Mouse (Mus musculus): Measurements from ENCODE around the gene Tmem223. TPM values are rescaled to one million over a fixed set of nuclear protein-coding genes. Genes with fewer than 3 reads are reported as not detected.

Tmem223 gene
- polyA plus RNA-seq, 1 experiment from 2014 or later: 57.3 TPM

GRCm38 (mm10) chr19:8755652-8756051 lies 15.1 kb upstream of the Tmem223 start:
- peak overlapping the region; percentile 80 for H3K4me3 ChIP-seq (replicated peaks)

GRCm38 (mm10) chr19:8756635-8757387 lies 14.0 kb upstream of the Tmem223 start, which contains the start of gene Nxf1:
Gene Nxf1 (plus strand): TSS chr19:8757073.
- Histone ChIP-seq H3K9me3 (replicated peaks) (no peaks in the 10 kb centered on the region), H3K36me3 (replicated peaks) (peaks cover 51% of the 10 kb centered on the region), H3K4me2 (peak within 1 kb of the TSS; percentile 81), H3K4me3 (replicated peaks) (peak within 1 kb of the TSS; percentile 80), H3K9ac (peak within 1 kb of the TSS; percentile 96), H3K27ac (replicated peaks) (peak within 1 kb of the TSS; percentile 91), H3K4me1 (replicated peaks) (peaks cover 38% of the 10 kb centered on the region), H3K27me3 (no peaks in the 10 kb centered on the region)
- WGBS (ENCODE audit: insufficient replicate concordance): under 1% methylated on average over 75 of the region's 75 CpGs
- peak; percentile 92 for ATAC-seq (ENCODE audit: insufficient read depth)

More at GRCm38 (mm10) chr19:8755652-8756051, 15.1 kb upstream of the Tmem223 start:
- H3K27me3 ChIP-seq: no peaks in the 10 kb centered on the region
- peaks cover 38% of the 10 kb centered on the region for H3K4me1 ChIP-seq (replicated peaks)
- H3K9ac ChIP-seq: no peak overlapping the region
- H3K36me3 ChIP-seq (replicated peaks): peaks cover 54% of the 10 kb centered on the region
- peak overlapping the region; percentile 91; the same call in 1 of the 2 replicates for H3K27ac ChIP-seq (replicated peaks)
- no peak for ATAC-seq (ENCODE audit: insufficient read depth)
- H3K9me3 ChIP-seq (replicated peaks): no peaks in the 10 kb centered on the region
- WGBS (ENCODE audit: insufficient replicate concordance): 23% methylated on average over 3 of the region's 3 CpGs
- peak overlapping the region; percentile 81 for H3K4me2 ChIP-seq

GRCm38 (mm10) chr19:8757471-8757998 lies 13.3 kb upstream of the Tmem223 start:
- Histone ChIP-seq H3K36me3 (replicated peaks) (peaks cover 51% of the 10 kb centered on the region), H3K27ac (replicated peaks) (peak overlapping the region; percentile 91), H3K4me1 (replicated peaks) (peaks cover 38% of the 10 kb centered on the region), H3K27me3 (no peaks in the 10 kb centered on the region), H3K4me2 (peak overlapping the region; percentile 81), H3K9ac (peak overlapping the region; percentile 96), H3K9me3 (replicated peaks) (no peaks in the 10 kb centered on the region), H3K4me3 (replicated peaks) (peak overlapping the region; percentile 80)
- ATAC-seq (ENCODE audit: insufficient read depth): no peak
- 2% methylated on average over 14 of the region's 14 CpGs for WGBS (ENCODE audit: insufficient replicate concordance)

DNA sequence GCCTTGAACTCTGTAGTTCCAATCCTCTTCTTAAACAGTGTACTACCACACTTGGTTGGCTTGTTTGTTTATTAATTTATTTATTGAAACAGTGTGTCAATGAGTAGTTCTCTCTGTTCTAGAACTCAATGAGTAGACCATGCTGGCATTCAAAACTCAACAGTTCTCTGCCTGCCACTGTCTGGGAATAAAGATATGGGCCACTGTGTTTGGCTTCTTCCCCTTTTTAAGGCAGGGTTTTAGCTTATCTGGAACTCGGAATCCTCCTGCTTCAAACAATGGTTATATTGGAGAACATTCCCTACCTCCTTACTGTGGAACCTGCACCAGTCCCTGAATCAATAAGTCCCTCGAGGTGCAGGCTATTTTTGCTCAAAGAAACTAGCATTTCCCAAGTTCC lies 11.9 kb upstream of the Tmem223 start:
- Histone ChIP-seq H3K27ac (replicated peaks) (0 out of 2 replicates have a peak overlapping the region, but pooled peaks have one; percentile 21), H3K27me3 (no peaks in the 10 kb centered on the region), H3K4me3 (replicated peaks) (peak overlapping the region; percentile 80), H3K9ac (peak overlapping the region; percentile 96; the same call in 1 of the 2 replicates), H3K9me3 (replicated peaks) (no peaks in the 10 kb centered on the region), H3K36me3 (replicated peaks) (peaks cover 52% of the 10 kb centered on the region), H3K4me1 (replicated peaks) (peaks cover 38% of the 10 kb centered on the region), H3K4me2 (peak overlapping the region; percentile 81)
- ATAC-seq (ENCODE audit: insufficient read depth): no peak
- 22% methylated on average over 2 of the region's 2 CpGs for WGBS (ENCODE audit: insufficient replicate concordance)

GRCm38 (mm10) chr19:8760757-8761156 lies 10.0 kb upstream of the Tmem223 start:
- H3K27ac ChIP-seq (replicated peaks): no peak overlapping the region
- peaks cover 54% of the 10 kb centered on the region for H3K36me3 ChIP-seq (replicated peaks)
- WGBS (ENCODE audit: insufficient replicate concordance): 84% methylated on average over 2 of the region's 2 CpGs
- H3K4me3 ChIP-seq (replicated peaks): no peak overlapping the region
- H3K9me3 ChIP-seq (replicated peaks): no peaks in the 10 kb centered on the region
- H3K4me1 ChIP-seq (replicated peaks): peaks cover 29% of the 10 kb centered on the region
- H3K9ac ChIP-seq: no peak overlapping the region
- no peak for ATAC-seq (ENCODE audit: insufficient read depth)
- no peaks in the 10 kb centered on the region for H3K27me3 ChIP-seq
- no peak overlapping the region for H3K4me2 ChIP-seq

DNA sequence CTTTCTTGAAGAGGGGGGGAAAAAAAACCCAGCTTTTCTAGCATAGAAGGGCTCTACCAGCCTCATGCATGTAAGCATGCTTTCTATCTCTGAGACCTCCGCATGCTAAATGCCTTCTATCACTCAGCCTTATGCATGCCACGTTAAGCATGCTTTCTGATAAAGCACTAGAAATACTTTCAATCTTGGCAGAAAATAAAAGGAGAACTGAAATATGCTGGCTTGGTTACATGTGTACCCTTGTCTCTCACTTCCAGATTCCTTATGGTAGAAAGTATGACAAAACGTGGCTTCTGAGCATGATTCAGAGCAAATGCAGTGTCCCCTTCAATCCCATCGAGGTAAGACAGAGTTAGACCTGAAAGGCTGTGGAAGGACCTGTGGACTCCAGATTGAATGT lies 7.5 kb upstream of the Tmem223 start:
- Histone ChIP-seq H3K4me3 (replicated peaks) (no peak overlapping the region), H3K27ac (replicated peaks) (no peak overlapping the region), H3K4me1 (replicated peaks) (peaks cover 17% of the 10 kb centered on the region), H3K9ac (no peak overlapping the region), H3K27me3 (no peaks in the 10 kb centered on the region), H3K4me2 (no peak overlapping the region), H3K9me3 (replicated peaks) (no peaks in the 10 kb centered on the region), H3K36me3 (replicated peaks) (peaks cover 79% of the 10 kb centered on the region)
- WGBS (ENCODE audit: insufficient replicate concordance): 74% methylated on average over 4 of the region's 4 CpGs
- no peak for ATAC-seq (ENCODE audit: insufficient read depth)

DNA sequence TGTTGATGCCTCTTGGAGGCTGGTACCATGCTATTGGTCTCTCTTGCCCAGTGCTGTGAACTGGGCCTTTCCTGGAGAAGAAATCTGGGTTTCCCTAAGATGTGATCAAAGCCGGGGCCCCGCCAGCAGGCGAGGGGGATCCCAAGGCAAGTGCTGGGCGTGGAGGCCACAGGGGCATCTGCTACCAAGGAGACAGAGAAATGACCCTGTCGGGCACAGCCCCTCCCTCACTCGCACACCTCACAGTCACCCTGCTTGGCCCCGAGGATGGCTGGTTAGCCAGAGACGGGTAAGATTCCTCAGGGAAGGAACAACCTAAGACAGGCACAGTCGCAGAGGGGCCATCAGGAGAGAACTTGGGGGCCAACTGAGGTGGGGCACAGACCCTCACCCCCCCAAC lies 5.2 kb upstream of the Tmem223 start:
- Histone ChIP-seq H3K4me3 (replicated peaks) (no peak overlapping the region), H3K27ac (replicated peaks) (no peak overlapping the region), H3K36me3 (replicated peaks) (peaks cover 96% of the 10 kb centered on the region), H3K9me3 (replicated peaks) (no peaks in the 10 kb centered on the region), H3K9ac (no peak overlapping the region), H3K4me1 (replicated peaks) (peaks cover 6% of the 10 kb centered on the region), H3K4me2 (no peak overlapping the region), H3K27me3 (no peaks in the 10 kb centered on the region)
- no peak for ATAC-seq (ENCODE audit: insufficient read depth)
- WGBS (ENCODE audit: insufficient replicate concordance): 87% methylated on average over 9 of the region's 9 CpGs

- WGBS (ENCODE audit: insufficient replicate concordance): 22% methylated on average over 5 of the region's 5 CpGs
- Histone ChIP-seq H3K4me1 (replicated peaks) (peaks cover 51% of the 10 kb centered on the region), H3K4me2 (peak overlapping the region; percentile 92), H3K9me3 (replicated peaks) (no peaks in the 10 kb centered on the region), H3K27me3 (no peaks in the 10 kb centered on the region), H3K4me3 (replicated peaks) (peak overlapping the region; percentile 88), H3K9ac (peak overlapping the region; percentile 97), H3K36me3 (replicated peaks) (peaks cover 48% of the 10 kb centered on the region), H3K27ac (replicated peaks) (peak overlapping the region; percentile 99)
- ATAC-seq (ENCODE audit: insufficient read depth): peak; percentile 52
Measured at GRCm38 (mm10) chr19:8772996-8773395, 2.2 kb downstream of the Tmem223 start.

- Histone ChIP-seq H3K27me3 (no peaks in the 10 kb centered on the region), H3K27ac (replicated peaks) (peak overlapping the region; percentile 99), H3K4me3 (replicated peaks) (peak overlapping the region; percentile 88), H3K4me2 (peak overlapping the region; percentile 92), H3K9me3 (replicated peaks) (no peaks in the 10 kb centered on the region), H3K36me3 (replicated peaks) (peaks cover 48% of the 10 kb centered on the region), H3K4me1 (replicated peaks) (peaks cover 51% of the 10 kb centered on the region), H3K9ac (peak overlapping the region; percentile 97)
- no peak for ATAC-seq (ENCODE audit: insufficient read depth)
- 24% methylated on average over 6 of the region's 6 CpGs for WGBS (ENCODE audit: insufficient replicate concordance)
Measured at GRCm38 (mm10) chr19:8773409-8773808, 2.6 kb downstream of the Tmem223 start.

DNA sequence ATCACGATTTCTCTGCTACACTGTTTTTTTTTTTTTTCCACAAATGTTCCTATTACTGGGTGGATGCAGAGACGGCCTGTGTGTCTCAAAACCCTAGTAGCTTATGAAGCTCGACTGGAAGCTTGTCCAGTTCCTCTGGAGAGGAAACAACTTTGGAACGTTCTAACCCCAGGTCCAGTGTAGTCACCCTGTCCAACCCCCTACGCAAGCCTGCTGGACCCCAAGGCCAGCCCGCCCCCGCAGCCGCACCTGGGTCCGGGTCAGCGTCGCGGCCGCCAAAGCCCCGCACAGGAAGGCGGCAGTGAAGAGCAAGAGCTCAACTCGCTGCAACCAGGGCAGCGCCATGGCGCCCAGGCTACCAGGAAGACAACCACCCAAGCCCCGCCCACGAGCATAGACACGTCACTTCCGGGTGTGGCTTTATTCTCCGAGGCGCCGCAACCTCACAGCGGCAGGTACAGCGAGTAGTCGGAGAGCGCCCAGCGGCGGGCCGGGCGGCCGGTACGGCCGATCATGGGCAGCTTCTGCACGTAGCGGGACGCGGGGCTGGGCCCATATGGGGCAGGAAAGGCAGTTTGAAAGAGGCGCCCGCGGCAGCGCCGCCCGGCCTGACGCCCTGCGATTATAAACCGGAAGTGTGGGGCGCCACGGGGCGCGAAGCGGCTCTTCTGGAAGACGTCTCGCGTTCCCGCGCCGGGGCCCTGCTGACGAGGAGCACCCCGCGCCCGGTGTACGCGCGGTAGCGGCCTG lies 3.5 kb downstream of the Tmem223 start, which contains the start of gene Tmem179b:
Gene Tmem179b, minus strand, starts transcription at position 382 of the 750 bp plus-strand sequence.
- no peaks in the 10 kb centered on the region for H3K27me3 ChIP-seq
- H3K9ac ChIP-seq: peak within 1 kb of the TSS; percentile 97
- H3K27ac ChIP-seq (replicated peaks): peak within 1 kb of the TSS; percentile 99
- H3K4me2 ChIP-seq: peak within 1 kb of the TSS; percentile 92
- no peaks in the 10 kb centered on the region for H3K9me3 ChIP-seq (replicated peaks)
- H3K4me3 ChIP-seq (replicated peaks): peak within 1 kb of the TSS; percentile 88
- WGBS (ENCODE audit: insufficient replicate concordance): under 1% methylated on average over 68 of the region's 68 CpGs
- peak; percentile 88 for ATAC-seq (ENCODE audit: insufficient read depth)
- peaks cover 44% of the 10 kb centered on the region for H3K36me3 ChIP-seq (replicated peaks)
- H3K4me1 ChIP-seq (replicated peaks): peaks cover 51% of the 10 kb centered on the region

GRCm38 (mm10) chr19:8774951-8775421 lies 4.2 kb downstream of the Tmem223 start:
- Histone ChIP-seq H3K27ac (replicated peaks) (peak overlapping the region; percentile 99), H3K4me1 (replicated peaks) (peaks cover 51% of the 10 kb centered on the region), H3K4me3 (replicated peaks) (peak overlapping the region; percentile 88), H3K4me2 (peak overlapping the region; percentile 92), H3K9me3 (replicated peaks) (no peaks in the 10 kb centered on the region), H3K27me3 (no peaks in the 10 kb centered on the region), H3K9ac (peak overlapping the region; percentile 97), H3K36me3 (replicated peaks) (peaks cover 41% of the 10 kb centered on the region)
- 3% methylated on average over 20 of the region's 20 CpGs for WGBS (ENCODE audit: insufficient replicate concordance)
- ATAC-seq (ENCODE audit: insufficient read depth): no peak

Data from liver, embryonic 15.5 days (tissue).